Mouse (Mus musculus) embryonic facial prominence, embryonic 12.5 days (tissue): ENCODE measurements around the gene Tmem156. TPM values are rescaled to one million over a fixed set of nuclear protein-coding genes. Genes with fewer than 3 reads are reported as not detected.

Experiments
- ATAC-seq: fragments of 200-750 bp; cut with Nextera tagmentation; 2 replicates; pipeline ENCODE4 v1.8.0; 2017; ENCODE audit not compliant: insufficient number of reproducible peaks, insufficient read depth, low FRiP score, low TSS enrichment
- H3K27ac ChIP-seq: fragments of 300-500 bp; sonication (generic); 2 replicates; pipeline ENCODE4 v1.5.1; 2016; ENCODE audit warnings: mild to moderate bottlenecking
- H3K27me3 ChIP-seq: fragments of 300-500 bp; sonication (generic); 2 replicates; pipeline ENCODE4 v1.6.1; 2016; ENCODE audit warnings: mild to moderate bottlenecking, moderate library complexity
- H3K36me3 ChIP-seq: fragments of 300-500 bp; sonication (generic); 2 replicates; pipeline ENCODE4 v1.6.1; 2016; ENCODE audit warnings: mild to moderate bottlenecking
- H3K4me1 ChIP-seq: fragments of 300-500 bp; sonication (generic); 2 replicates; pipeline ENCODE4 v1.6.1; 2016
- H3K4me2 ChIP-seq: fragments of 300-500 bp; sonication (generic); replicated peaks from 2 replicates; pipeline ENCODE4 v1.6.1; 2016; ENCODE audit warnings: mild to moderate bottlenecking, moderate library complexity
- H3K4me3 ChIP-seq: fragments of 300-500 bp; sonication (generic); 2 replicates; pipeline ENCODE4 v1.5.1; 2016; ENCODE audit warnings: mild to moderate bottlenecking
- H3K9ac ChIP-seq: fragments of 300-500 bp; sonication (generic); 2 replicates; pipeline ENCODE4 v1.6.1; 2016; ENCODE audit warnings: mild to moderate bottlenecking, moderate library complexity
- H3K9me3 ChIP-seq: fragments of 300-500 bp; sonication (generic); 2 replicates; pipeline ENCODE4 v1.6.1; 2016; ENCODE audit warnings: mild to moderate bottlenecking, moderate library complexity
- WGBS: fragments of 180-500 bp; shearing (Covaris S2); methylation state at CpG from one replicate; pipeline ENCODE4 v1.1.7; 2016; 5-methylcytosine and 5-hydroxymethylcytosine counted together
- polyA plus RNA-seq: library from polyadenylated mRNA; unstranded; fragments of >200 nt; fragmentation: Nextera tagmentation; extraction: Ambion mirVana; gene quantifications from 2 replicates; pipeline ENCODE4 v1.2.1, GENCODE M21; 2016

Gene Tmem156
- polyA plus RNA-seq, 1 experiment from 2014 or later: not detected

GRCm38 (mm10) chr5:65019823-65020222 is 72.1 kb downstream of the Tmem156 start:
- ATAC-seq: no peak
- H3K27me3 ChIP-seq: no peaks in the 10 kb centered on the region
- 62% methylated on average over 7 of the region's 7 CpGs for WGBS
- no peaks in the 10 kb centered on the region for H3K9me3 ChIP-seq
- H3K27ac ChIP-seq: no peak overlapping the region
- H3K36me3 ChIP-seq: peaks cover 8% of the 10 kb centered on the region
- H3K4me3 ChIP-seq: no peak overlapping the region
- no peak overlapping the region for H3K4me2 ChIP-seq
- H3K9ac ChIP-seq: no peak overlapping the region
- H3K4me1 ChIP-seq: no peaks in the 10 kb centered on the region

- no peak overlapping the region for H3K27ac ChIP-seq
- no peak overlapping the region for H3K9ac ChIP-seq
- no peak overlapping the region for H3K4me2 ChIP-seq
- H3K9me3 ChIP-seq: no peaks in the 10 kb centered on the region
- ATAC-seq: no peak
- H3K4me3 ChIP-seq: no peak overlapping the region
- H3K4me1 ChIP-seq: no peaks in the 10 kb centered on the region
- WGBS: 80% methylated on average over 8 of the region's 8 CpGs
- H3K36me3 ChIP-seq: peaks cover 8% of the 10 kb centered on the region
- no peaks in the 10 kb centered on the region for H3K27me3 ChIP-seq
These were observed 72.8 kb downstream of the Tmem156 start for GRCm38 (mm10) chr5:65019109-65019508.

GRCm38 (mm10) chr5:65015508-65015907 is 76.4 kb downstream of the Tmem156 start:
- no peak for ATAC-seq

GRCm38 (mm10) chr5:65011901-65012573 is 79.9 kb downstream of the Tmem156 start:
- H3K9me3 ChIP-seq: no peaks in the 10 kb centered on the region
- H3K4me2 ChIP-seq: no peak overlapping the region
- H3K36me3 ChIP-seq: peaks cover 17% of the 10 kb centered on the region
- ATAC-seq: no peak
- H3K27me3 ChIP-seq: no peaks in the 10 kb centered on the region
- H3K9ac ChIP-seq: no peak overlapping the region
- no peaks in the 10 kb centered on the region for H3K4me1 ChIP-seq
- H3K27ac ChIP-seq: no peak overlapping the region
- no peak overlapping the region for H3K4me3 ChIP-seq
- WGBS: 78% methylated on average over 7 of the region's 7 CpGs

More at GRCm38 (mm10) chr5:65015508-65015907, 76.4 kb downstream of the Tmem156 start:
- Histone ChIP-seq H3K9me3 (no peaks in the 10 kb centered on the region), H3K27ac (no peak overlapping the region), H3K27me3 (no peaks in the 10 kb centered on the region), H3K9ac (no peak overlapping the region), H3K4me2 (no peak overlapping the region), H3K4me1 (no peaks in the 10 kb centered on the region), H3K4me3 (no peak overlapping the region), H3K36me3 (peaks cover 4% of the 10 kb centered on the region)
- WGBS: 91% methylated on average over 3 of the region's 3 CpGs

- Histone ChIP-seq H3K36me3 (peaks cover 17% of the 10 kb centered on the region), H3K9ac (no peak overlapping the region), H3K27ac (no peak overlapping the region), H3K27me3 (no peaks in the 10 kb centered on the region), H3K9me3 (no peaks in the 10 kb centered on the region), H3K4me3 (no peak overlapping the region), H3K4me2 (no peak overlapping the region), H3K4me1 (peaks cover 9% of the 10 kb centered on the region; the same call in 1 of the 2 replicates)
- 26% methylated on average over 4 of the region's 4 CpGs for WGBS
- ATAC-seq: no peak
These were observed 85.9 kb downstream of the Tmem156 start for GRCm38 (mm10) chr5:65006011-65006491.

GRCm38 (mm10) chr5:65005251-65005650 is 86.7 kb downstream of the Tmem156 start:
- Histone ChIP-seq H3K36me3 (peaks cover 10% of the 10 kb centered on the region), H3K27me3 (no peaks in the 10 kb centered on the region), H3K4me2 (no peak overlapping the region), H3K9ac (no peak overlapping the region), H3K4me1 (peaks cover 9% of the 10 kb centered on the region; the same call in 1 of the 2 replicates), H3K9me3 (no peaks in the 10 kb centered on the region), H3K4me3 (no peak overlapping the region), H3K27ac (no peak overlapping the region)
- 88% methylated on average over 4 of the region's 4 CpGs for WGBS
- no peak for ATAC-seq

Other genes with a start within 250 kb of the Tmem156 start
- 0.29 and 0.59 TPM in 2 replicates for gene Tlr1, start 158.6 kb downstream of the Tmem156 start, polyA plus RNA-seq
- 0.40 and 0.69 TPM in 2 replicates for gene Tlr6, start 132.0 kb downstream of the Tmem156 start, polyA plus RNA-seq
- gene Fam114a1, start 122.1 kb downstream of the Tmem156 start, polyA plus RNA-seq: 29.4 and 32.8 TPM in 2 replicates
- 23.5 and 24.0 TPM in 2 replicates for gene Klhl5, start 15.4 kb upstream of the Tmem156 start, polyA plus RNA-seq
- gene Wdr19, start 107.6 kb upstream of the Tmem156 start, polyA plus RNA-seq: 12.2 and 13.2 TPM in 2 replicates
- 104 and 113 TPM in 2 replicates for gene Rfc1, start 243.5 kb upstream of the Tmem156 start, polyA plus RNA-seq